Mouse (Mus musculus) hindbrain, embryonic 10.5 days (tissue): ENCODE data around the gene Clint1. TPM values are rescaled to one million over a fixed set of nuclear protein-coding genes. Genes with fewer than 3 reads are reported as not detected.
A peak's percentile ranks its signal among the peaks of the same experiment; 100 is the strongest.

Experiments used
- DNase-seq: peaks from one replicate; pipeline ENCODE4 v3.0.0-alpha.2; 2017; ENCODE audit warnings: low spot score
- H3K27ac ChIP-seq: fragments of 300-500 bp; sonication (generic); 2 replicates; pipeline ENCODE4 v1.5.1; 2016; ENCODE audit warnings: mild to moderate bottlenecking, moderate library complexity
- H3K27me3 ChIP-seq: fragments of 300-500 bp; sonication (generic); 2 replicates; pipeline ENCODE4 v1.6.1; 2016; ENCODE audit warnings: mild to moderate bottlenecking; ENCODE audit not compliant: poor library complexity, insufficient read depth, severe bottlenecking
- H3K36me3 ChIP-seq: fragments of 300-500 bp; sonication (generic); 2 replicates; pipeline ENCODE4 v1.6.1; 2016; ENCODE audit warnings: mild to moderate bottlenecking, moderate library complexity
- H3K4me1 ChIP-seq: fragments of 300-500 bp; sonication (generic); replicated peaks from 2 replicates; pipeline ENCODE4 v1.6.1; 2016; ENCODE audit warnings: mild to moderate bottlenecking
- H3K4me3 ChIP-seq: fragments of 300-500 bp; sonication (generic); 2 replicates; pipeline ENCODE4 v1.5.1; 2016; ENCODE audit warnings: mild to moderate bottlenecking, moderate library complexity
- H3K9me3 ChIP-seq: fragments of 300-500 bp; sonication (generic); 2 replicates; pipeline ENCODE4 v1.6.1; 2016; ENCODE audit warnings: mild to moderate bottlenecking, moderate library complexity
- WGBS: fragments of 180-500 bp; shearing (Covaris S2); methylation state at CpG from one replicate; pipeline ENCODE4 v1.1.7; 2016; 5-methylcytosine and 5-hydroxymethylcytosine counted together
- polyA plus RNA-seq: library from polyadenylated mRNA; unstranded; fragments of >200 nt; fragmentation: Nextera tagmentation; extraction: Ambion mirVana; gene quantifications from 2 replicates; pipeline ENCODE4 v1.2.1, GENCODE M21; 2016

Gene Clint1
- polyA plus RNA-seq, 1 experiment from 2014 or later, result 59.1 TPM

DNA sequence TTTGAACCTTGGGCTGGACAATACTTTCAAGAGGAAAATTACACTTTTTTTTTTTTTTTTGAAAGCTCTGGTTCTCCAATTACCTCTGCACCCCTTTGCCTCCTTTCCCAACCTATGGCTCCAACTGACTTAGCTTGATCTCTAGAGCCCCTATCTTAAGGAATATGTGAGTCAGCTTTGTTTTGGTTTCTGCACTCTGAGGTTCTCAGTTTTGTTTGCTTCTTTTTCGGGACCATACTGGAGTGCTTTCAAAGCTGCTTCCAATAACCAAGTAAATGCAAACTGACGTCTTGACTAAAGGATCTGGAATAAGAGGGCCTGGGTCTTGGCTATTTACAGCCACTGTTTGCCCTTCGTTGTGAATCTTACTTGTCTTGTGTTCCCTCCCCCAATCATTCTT lies 1.5 kb upstream of the Clint1 start:
- H3K4me1 ChIP-seq, result peaks cover 28% of the 10 kb centered on the region
- H3K4me3 ChIP-seq, result no peak overlapping the region
- WGBS, result 52% methylated on average over 3 of the region's 3 CpGs
- peaks cover 17% of the 10 kb centered on the region for H3K36me3 ChIP-seq
- no peaks in the 10 kb centered on the region for H3K9me3 ChIP-seq
- no peak for DNase-seq
- no peaks in the 10 kb centered on the region for H3K27me3 ChIP-seq
- no peak overlapping the region for H3K27ac ChIP-seq

GRCm38 (mm10) chr11:45852124-45852994 lies 508 bp downstream of the Clint1 start:
- peak; percentile 38 for DNase-seq
- WGBS, result 2% methylated on average over 58 of the region's 58 CpGs
- Histone ChIP-seq H3K4me1 (peaks cover 23% of the 10 kb centered on the region), H3K27me3 (no peaks in the 10 kb centered on the region), H3K27ac (peak overlapping the region; percentile 95), H3K4me3 (peak overlapping the region; percentile 92), H3K9me3 (no peaks in the 10 kb centered on the region), H3K36me3 (peaks cover 31% of the 10 kb centered on the region)

DNA sequence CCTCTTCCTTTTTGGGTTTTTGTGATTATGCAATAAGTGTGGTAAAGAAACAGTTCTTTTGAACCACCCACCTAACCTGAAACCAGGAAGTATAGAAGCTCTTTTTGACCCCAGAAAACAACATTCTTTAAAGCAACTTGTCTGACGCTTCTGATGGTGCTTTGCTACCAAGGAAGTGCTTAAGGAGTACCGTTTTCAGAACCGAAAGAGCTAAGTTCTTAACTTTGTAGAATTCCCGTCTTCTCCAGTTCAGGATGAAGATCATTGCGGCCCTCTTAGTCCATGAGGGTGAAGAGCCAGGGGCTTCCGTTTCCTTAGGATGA lies 1.1 kb downstream of the Clint1 start:
- DNase-seq, result no peak
- peaks cover 23% of the 10 kb centered on the region for H3K4me1 ChIP-seq
- H3K27ac ChIP-seq, result no peak overlapping the region
- WGBS, result 81% methylated on average over 6 of the region's 6 CpGs
- no peaks in the 10 kb centered on the region for H3K9me3 ChIP-seq
- peak overlapping the region; percentile 92 for H3K4me3 ChIP-seq
- peaks cover 31% of the 10 kb centered on the region for H3K36me3 ChIP-seq
- H3K27me3 ChIP-seq, result no peaks in the 10 kb centered on the region

GRCm38 (mm10) chr11:45853916-45854315 lies 2.1 kb downstream of the Clint1 start:
- no peak for DNase-seq
- 98% methylated on average over 2 of the region's 2 CpGs for WGBS
- Histone ChIP-seq H3K9me3 (no peaks in the 10 kb centered on the region), H3K4me1 (peaks cover 23% of the 10 kb centered on the region), H3K27ac (no peak overlapping the region), H3K27me3 (no peaks in the 10 kb centered on the region), H3K36me3 (peaks cover 40% of the 10 kb centered on the region), H3K4me3 (no peak overlapping the region)

GRCm38 (mm10) chr11:45854381-45854780 lies 2.5 kb downstream of the Clint1 start:
- 82% methylated on average over 7 of the region's 7 CpGs for WGBS

GRCm38 (mm10) chr11:45855407-45856148 lies 3.7 kb downstream of the Clint1 start:
- Histone ChIP-seq H3K4me3 (no peak overlapping the region), H3K27me3 (no peaks in the 10 kb centered on the region), H3K9me3 (no peaks in the 10 kb centered on the region), H3K36me3 (peaks cover 49% of the 10 kb centered on the region), H3K27ac (no peak overlapping the region; the same call in 1 of the 2 replicates), H3K4me1 (peaks cover 23% of the 10 kb centered on the region)
- no peak for DNase-seq
- 79% methylated on average over 7 of the region's 7 CpGs for WGBS

More at GRCm38 (mm10) chr11:45854381-45854780, 2.5 kb downstream of the Clint1 start:
- no peaks in the 10 kb centered on the region for H3K9me3 ChIP-seq
- H3K4me3 ChIP-seq, result no peak overlapping the region
- H3K27ac ChIP-seq, result no peak overlapping the region
- DNase-seq, result no peak
- peaks cover 42% of the 10 kb centered on the region for H3K36me3 ChIP-seq
- peaks cover 23% of the 10 kb centered on the region for H3K4me1 ChIP-seq
- no peaks in the 10 kb centered on the region for H3K27me3 ChIP-seq

GRCm38 (mm10) chr11:45856149-45856516 lies 4.3 kb downstream of the Clint1 start:
- no peaks in the 10 kb centered on the region for H3K27me3 ChIP-seq
- 90% methylated on average over 6 of the region's 6 CpGs for WGBS
- no peaks in the 10 kb centered on the region for H3K9me3 ChIP-seq
- peaks cover 55% of the 10 kb centered on the region for H3K36me3 ChIP-seq
- no peak overlapping the region for H3K4me3 ChIP-seq
- DNase-seq, result no peak
- H3K27ac ChIP-seq, result no peak overlapping the region; the same call in 1 of the 2 replicates
- peaks cover 23% of the 10 kb centered on the region for H3K4me1 ChIP-seq

DNA sequence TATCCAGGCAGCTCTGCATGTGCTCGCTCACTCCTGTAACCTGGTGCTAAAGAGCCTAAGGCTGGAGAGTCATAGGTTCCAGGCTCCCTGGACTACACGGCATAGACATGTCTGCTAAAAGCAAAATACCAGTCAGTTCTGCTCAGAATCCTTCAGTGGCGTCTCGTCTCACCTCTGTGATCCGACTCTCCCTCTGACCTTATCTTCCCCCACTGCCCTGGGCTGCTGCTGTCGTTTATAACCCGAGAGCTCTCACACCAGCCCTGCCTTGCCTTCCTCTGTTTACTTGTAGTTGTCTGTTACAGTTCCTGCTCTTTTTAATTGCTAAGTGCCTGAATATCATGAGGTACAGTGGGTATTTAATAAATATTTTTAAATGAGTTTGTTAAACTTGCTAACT lies 9.5 kb downstream of the Clint1 start:
- Histone ChIP-seq H3K27ac (no peak overlapping the region), H3K27me3 (no peaks in the 10 kb centered on the region), H3K4me3 (no peak overlapping the region), H3K36me3 (peaks cover 40% of the 10 kb centered on the region), H3K9me3 (no peaks in the 10 kb centered on the region), H3K4me1 (no peaks in the 10 kb centered on the region)
- DNase-seq, result no peak
- WGBS, result 83% methylated on average over 7 of the region's 7 CpGs

GRCm38 (mm10) chr11:45864409-45864808 lies 12.6 kb downstream of the Clint1 start:
- DNase-seq, result no peak
- Histone ChIP-seq H3K9me3 (no peaks in the 10 kb centered on the region), H3K27ac (no peak overlapping the region), H3K27me3 (no peaks in the 10 kb centered on the region), H3K4me3 (no peak overlapping the region), H3K4me1 (no peaks in the 10 kb centered on the region), H3K36me3 (peaks cover 28% of the 10 kb centered on the region; the same call in 1 of the 2 replicates)
- WGBS, result 91% methylated on average over 3 of the region's 3 CpGs

- DNase-seq, result no peak
- Histone ChIP-seq H3K4me3 (no peak overlapping the region), H3K36me3 (peaks cover 25% of the 10 kb centered on the region), H3K27ac (no peak overlapping the region), H3K4me1 (no peaks in the 10 kb centered on the region), H3K9me3 (no peaks in the 10 kb centered on the region), H3K27me3 (no peaks in the 10 kb centered on the region)
- 91% methylated on average over 2 of the region's 2 CpGs for WGBS
These were observed 14.0 kb downstream of the Clint1 start for GRCm38 (mm10) chr11:45865861-45866260.

GRCm38 (mm10) chr11:45866534-45866933 lies 14.7 kb downstream of the Clint1 start:
- no peak overlapping the region for H3K4me3 ChIP-seq
- H3K27ac ChIP-seq, result no peak overlapping the region
- H3K36me3 ChIP-seq, result peaks cover 19% of the 10 kb centered on the region
- DNase-seq, result no peak
- no peaks in the 10 kb centered on the region for H3K9me3 ChIP-seq
- no peaks in the 10 kb centered on the region for H3K27me3 ChIP-seq
- 91% methylated on average over 4 of the region's 4 CpGs for WGBS
- no peaks in the 10 kb centered on the region for H3K4me1 ChIP-seq

GRCm38 (mm10) chr11:45873666-45874065 lies 21.8 kb downstream of the Clint1 start:
- Histone ChIP-seq H3K4me3 (no peak overlapping the region), H3K36me3 (peaks cover 19% of the 10 kb centered on the region), H3K4me1 (no peaks in the 10 kb centered on the region), H3K9me3 (no peaks in the 10 kb centered on the region), H3K27ac (no peak overlapping the region), H3K27me3 (no peaks in the 10 kb centered on the region)
- no peak for DNase-seq
- WGBS, result 80% methylated on average over 1 of the region's 1 CpGs

- no peak for DNase-seq
- no peak overlapping the region for H3K27ac ChIP-seq
- WGBS, result 94% methylated on average over 6 of the region's 6 CpGs
- H3K9me3 ChIP-seq, result no peaks in the 10 kb centered on the region
- H3K36me3 ChIP-seq, result peaks cover 18% of the 10 kb centered on the region
- no peaks in the 10 kb centered on the region for H3K27me3 ChIP-seq
- no peak overlapping the region for H3K4me3 ChIP-seq
- H3K4me1 ChIP-seq, result 0 out of 2 replicates have a peak, but pooled peaks cover under 1% of the 10 kb centered on the region
These were observed 22.4 kb downstream of the Clint1 start for GRCm38 (mm10) chr11:45874251-45874650.
